Mouse (Mus musculus): ENCODE measurements at regions not wholly inside any gene's neighbourhood (a gene's known extent, or its start where the extent isn't known, plus 50 kb on each side); places are given as distances from the start of the nearest gene placed in this dataset.

- no peak for DNase-seq
Measured at GRCm38 (mm10) chr12:70523379-70523778, 70.5 kb downstream of the Tmx1 start.

- no peak for DNase-seq
Measured at GRCm38 (mm10) chr12:70524703-70525102, 71.8 kb downstream of the Tmx1 start.

- DNase-seq = no peak
Measured at GRCm38 (mm10) chr12:70531661-70532060, 78.8 kb downstream of the Tmx1 start.

GRCm38 (mm10) chr12:70532225-70532624 is 79.3 kb downstream of the Tmx1 start:
- DNase-seq = no peak

- no peak for DNase-seq
Measured at GRCm38 (mm10) chr12:70532843-70533242, 79.9 kb downstream of the Tmx1 start.

- DNase-seq = no peak
Measured at GRCm38 (mm10) chr12:70533375-70533935, 80.6 kb downstream of the Tmx1 start.

- no peak for DNase-seq
Measured at GRCm38 (mm10) chr12:70539124-70539523, 86.2 kb downstream of the Tmx1 start.

- no peak for DNase-seq
Measured at GRCm38 (mm10) chr12:70539856-70540255, 87.0 kb downstream of the Tmx1 start.

- no peak for DNase-seq
Measured at GRCm38 (mm10) chr12:70541432-70541831, 88.5 kb downstream of the Tmx1 start.

- DNase-seq = no peak
Measured at GRCm38 (mm10) chr12:70543299-70543698, 90.4 kb downstream of the Tmx1 start.

GRCm38 (mm10) chr12:70544326-70544725 is 91.4 kb downstream of the Tmx1 start:
- no peak for DNase-seq

GRCm38 (mm10) chr12:70544850-70545510 is 92.1 kb downstream of the Tmx1 start:
- DNase-seq = no peak

- no peak for DNase-seq
Measured at GRCm38 (mm10) chr12:70547199-70547598, 94.3 kb downstream of the Tmx1 start.

GRCm38 (mm10) chr12:70549296-70549695 is 96.4 kb downstream of the Tmx1 start:
- no peak for DNase-seq

- DNase-seq = no peak
Measured at GRCm38 (mm10) chr12:70553866-70554265, 101.0 kb downstream of the Tmx1 start.

GRCm38 (mm10) chr12:70554586-70554985 is 101.7 kb downstream of the Tmx1 start:
- DNase-seq = no peak

GRCm38 (mm10) chr12:70555723-70556122 is 102.8 kb downstream of the Tmx1 start:
- no peak for DNase-seq

- DNase-seq = no peak
Measured at GRCm38 (mm10) chr12:70556820-70557219, 103.9 kb downstream of the Tmx1 start.

GRCm38 (mm10) chr12:70563446-70563845 is 110.6 kb downstream of the Tmx1 start:
- no peak for DNase-seq

GRCm38 (mm10) chr12:70575665-70576064 is 122.8 kb downstream of the Tmx1 start:
- no peak for DNase-seq

- DNase-seq = no peak
Measured at GRCm38 (mm10) chr12:70577769-70578168, 124.9 kb downstream of the Tmx1 start.

- DNase-seq = no peak
Measured at GRCm38 (mm10) chr12:70579328-70579905, 126.5 kb downstream of the Tmx1 start.

GRCm38 (mm10) chr12:70586181-70586580 is 133.3 kb downstream of the Tmx1 start:
- DNase-seq = no peak

- no peak for DNase-seq
Measured at GRCm38 (mm10) chr12:70588234-70588633, 135.3 kb downstream of the Tmx1 start.

- no peak for DNase-seq
Measured at GRCm38 (mm10) chr12:70589315-70589742, 136.4 kb downstream of the Tmx1 start.
